Comparison of ENCODE assay signal across 17 mouse cellular contexts in genomic region chrX:150564644-150565357, GRCm38 (mm10). TPM values are rescaled to one million over a fixed set of nuclear protein-coding genes. Genes with fewer than 3 reads are reported as not detected.
DNase-seq lines count a peak whose midpoint lies in the region; ATAC-seq and TF ChIP-seq lines count a peak whose summit lies in the region.
"Had no signal": no experiment of that assay in that cellular context is flagged by ENCODE, and none has a peak within 500 bp of the region (broad histone marks: within the 10 kb centered on the region; RNA-seq: fewer than 3 reads in every experiment).

No protein-coding gene starts in this region.

- peak; percentile 53; the same call in 1 of the 2 replicates for ATAC-seq in stomach, embryonic 14.5 days (ENCODE audit: insufficient number of reproducible peaks, insufficient read depth, low FRiP score, low read depth)
- no peak for ATAC-seq in stomach, postnatal 0 days (ENCODE audit: low FRiP score, low TSS enrichment)
- peak; percentile 100 for ATAC-seq in liver, embryonic 16.5 days (ENCODE audit: low read depth)
- no peak for ATAC-seq in midbrain, embryonic 13.5 days
- ATAC-seq in forebrain, embryonic 13.5 days = no peak
- ATAC-seq: hindbrain, postnatal 0 days; lung, postnatal 0 days had no signal

- H3K36me3 ChIP-seq in stomach, embryonic 14.5 days (ENCODE audit: control insufficient read depth, insufficient read depth, low read length) = no peaks in the 10 kb centered on the region
- H3K36me3 ChIP-seq in stomach, postnatal 0 days (ENCODE audit: control insufficient read depth, insufficient read depth, low read length) = no peaks in the 10 kb centered on the region
- H3K36me3 ChIP-seq in erythroblast, embryonic 14.5 days (ENCODE audit: control insufficient read depth) = peaks cover 97% of the 10 kb centered on the region
- H3K36me3 ChIP-seq in liver, embryonic 16.5 days (ENCODE audit: control insufficient read depth, insufficient read depth) = peaks cover 58% of the 10 kb centered on the region
- peaks cover 4% of the 10 kb centered on the region; the same call in 1 of the 2 replicates for H3K36me3 ChIP-seq in midbrain, embryonic 13.5 days
- no peaks in the 10 kb centered on the region for H3K36me3 ChIP-seq in forebrain, embryonic 13.5 days (ENCODE audit: poor library complexity, severe bottlenecking)

- no peak overlapping the region for H3K4me3 ChIP-seq in stomach, embryonic 14.5 days (ENCODE audit: low read depth, low read length)
- no peak overlapping the region for H3K4me3 ChIP-seq in stomach, postnatal 0 days (ENCODE audit: low read depth, low read length)
- H3K4me3 ChIP-seq in erythroblast, embryonic 14.5 days (replicated peaks) = peak overlapping the region; percentile 53
- H3K4me3 ChIP-seq in liver, embryonic 16.5 days (ENCODE audit: low read depth, low read length) = peak overlapping the region; percentile 17; the same call in 1 of the 2 replicates
- no peak overlapping the region for H3K4me3 ChIP-seq in midbrain, embryonic 13.5 days (replicated peaks)
- no peak overlapping the region for H3K4me3 ChIP-seq in forebrain, embryonic 13.5 days
- H3K4me3 ChIP-seq: forebrain, embryonic 10.5 days; limb, embryonic 13.5 days; midbrain, embryonic 10.5 days; myocyte had no signal

- no peak for DNase-seq in stomach, postnatal 0 days (ENCODE audit: low spot score)
- no peak for DNase-seq in adipocyte (ENCODE audit: low spot score)
- no peak for DNase-seq in lung, postnatal 25 days (ENCODE audit: low spot score)
- DNase-seq: adrenal gland, postnatal 14 days; cerebellum, postnatal 14 days; right cerebral cortex, adult 18-20 months had no signal

- no peaks in the 10 kb centered on the region for H3K9me3 ChIP-seq in stomach, embryonic 14.5 days (ENCODE audit: control insufficient read depth, low read depth, low read length)
- no peaks in the 10 kb centered on the region for H3K9me3 ChIP-seq in stomach, postnatal 0 days (ENCODE audit: control insufficient read depth, low read length)
- H3K9me3 ChIP-seq in erythroblast, embryonic 14.5 days (ENCODE audit: control insufficient read depth, low read length) = no peaks in the 10 kb centered on the region
- no peaks in the 10 kb centered on the region for H3K9me3 ChIP-seq in liver, embryonic 16.5 days (replicated peaks; ENCODE audit: control insufficient read depth, low read length)
- no peaks in the 10 kb centered on the region for H3K9me3 ChIP-seq in midbrain, embryonic 13.5 days
- H3K9me3 ChIP-seq in forebrain, embryonic 13.5 days (replicated peaks) = no peaks in the 10 kb centered on the region
- H3K9me3 ChIP-seq: forebrain, embryonic 10.5 days; limb, embryonic 13.5 days; midbrain, embryonic 10.5 days had no signal

- no peak overlapping the region for H3K4me2 ChIP-seq in stomach, embryonic 14.5 days (replicated peaks; ENCODE audit: low read depth, low read length)
- no peak overlapping the region for H3K4me2 ChIP-seq in stomach, postnatal 0 days (replicated peaks; ENCODE audit: low read depth)
- peak overlapping the region; percentile 46 for H3K4me2 ChIP-seq in liver, embryonic 16.5 days (ENCODE audit: low read depth, low read length)
- no peak overlapping the region for H3K4me2 ChIP-seq in midbrain, embryonic 13.5 days (replicated peaks)
- H3K4me2 ChIP-seq in forebrain, embryonic 13.5 days = no peak overlapping the region
- H3K4me2 ChIP-seq: limb, embryonic 13.5 days had no signal

- TF ChIP-seq CTCF in stomach, postnatal 0 days (IDR thresholded peaks at IDR 0.05; ENCODE audit: low read depth) = no peak

- H3K9ac ChIP-seq in stomach, embryonic 14.5 days (replicated peaks; ENCODE audit: low read depth, low read length) = no peak overlapping the region
- no peak overlapping the region for H3K9ac ChIP-seq in stomach, postnatal 0 days (ENCODE audit: low read length)
- peak overlapping the region; percentile 63 for H3K9ac ChIP-seq in liver, embryonic 16.5 days (ENCODE audit: low read depth, low read length)
- H3K9ac ChIP-seq in midbrain, embryonic 13.5 days (replicated peaks) = no peak overlapping the region
- H3K9ac ChIP-seq in forebrain, embryonic 13.5 days = no peak overlapping the region
- H3K9ac ChIP-seq: limb, embryonic 13.5 days had no signal

- H3K4me1 ChIP-seq in stomach, embryonic 14.5 days (ENCODE audit: control insufficient read depth, insufficient read depth, low read length) = no peaks in the 10 kb centered on the region
- no peaks in the 10 kb centered on the region for H3K4me1 ChIP-seq in stomach, postnatal 0 days (replicated peaks; ENCODE audit: control insufficient read depth, insufficient read depth)
- H3K4me1 ChIP-seq in erythroblast, embryonic 14.5 days (ENCODE audit: control insufficient read depth) = peaks cover 64% of the 10 kb centered on the region
- H3K4me1 ChIP-seq in liver, embryonic 16.5 days (ENCODE audit: control insufficient read depth, low read depth, low read length) = peaks cover 9% of the 10 kb centered on the region
- H3K4me1 ChIP-seq in midbrain, embryonic 13.5 days (replicated peaks) = no peaks in the 10 kb centered on the region
- H3K4me1 ChIP-seq in forebrain, embryonic 13.5 days = no peaks in the 10 kb centered on the region
- H3K4me1 ChIP-seq: forebrain, embryonic 10.5 days; limb, embryonic 13.5 days; midbrain, embryonic 10.5 days had no signal

- no peak overlapping the region for H3K27ac ChIP-seq in stomach, embryonic 14.5 days (ENCODE audit: low read length)
- H3K27ac ChIP-seq in stomach, postnatal 0 days (replicated peaks) = no peak overlapping the region
- peak overlapping the region; percentile 91 for H3K27ac ChIP-seq in liver, embryonic 16.5 days (ENCODE audit: low read length)
- no peak overlapping the region for H3K27ac ChIP-seq in midbrain, embryonic 13.5 days
- no peak overlapping the region for H3K27ac ChIP-seq in forebrain, embryonic 13.5 days
- H3K27ac ChIP-seq: forebrain, embryonic 10.5 days; hindbrain, postnatal 0 days; limb, embryonic 13.5 days; midbrain, embryonic 10.5 days had no signal

- no peak for TF ChIP-seq EP300 in stomach, postnatal 0 days (optimal IDR thresholded peaks at IDR 0.05)

- WGBS in stomach, embryonic 14.5 days = 85% methylated on average over 12 of the region's 12 CpGs
- WGBS in stomach, postnatal 0 days = 82% methylated on average over 12 of the region's 12 CpGs
- 46% methylated on average over 12 of the region's 12 CpGs for WGBS in liver, embryonic 16.5 days (ENCODE audit: insufficient replicate concordance)
- WGBS in midbrain, embryonic 13.5 days = 93% methylated on average over 12 of the region's 12 CpGs
- 89% methylated on average over 12 of the region's 12 CpGs for WGBS in forebrain, embryonic 13.5 days

- no peaks in the 10 kb centered on the region for H3K27me3 ChIP-seq in stomach, embryonic 14.5 days (ENCODE audit: control insufficient read depth, insufficient read depth, low read length)
- H3K27me3 ChIP-seq in stomach, postnatal 0 days (ENCODE audit: control insufficient read depth, insufficient read depth, low read length) = no peaks in the 10 kb centered on the region
- H3K27me3 ChIP-seq in erythroblast, embryonic 14.5 days (ENCODE audit: control insufficient read depth) = no peaks in the 10 kb centered on the region; the same call in 1 of the 2 replicates
- H3K27me3 ChIP-seq in liver, embryonic 16.5 days (ENCODE audit: control insufficient read depth, insufficient read depth, low read depth, low read length) = no peaks in the 10 kb centered on the region
- H3K27me3 ChIP-seq in midbrain, embryonic 13.5 days = no peaks in the 10 kb centered on the region
- no peaks in the 10 kb centered on the region for H3K27me3 ChIP-seq in forebrain, embryonic 13.5 days

RNA-seq across cellular contexts. Expression of gene Alas2, which starts 17.6 kb away (rescaled TPM):
- polyA plus RNA-seq in stomach, embryonic 14.5 days (2014; fragmentation: Nextera tagmentation; extraction: Ambion mirVana) = 25.8 and 28.1 TPM in 2 replicates
- polyA plus RNA-seq in stomach, postnatal 0 days (2015; fragmentation: Nextera tagmentation; extraction: Ambion mirVana) = 4.6 and 5.5 TPM in 2 replicates
- polyA plus RNA-seq in erythroblast, embryonic 14.5 days (2012) = 201 and 241 TPM in 2 replicates
- 1,397 and 1,519 TPM in 2 replicates for polyA plus RNA-seq in liver, embryonic 16.5 days (2015; fragmentation: Nextera tagmentation; extraction: Ambion mirVana)
- polyA plus RNA-seq in midbrain, embryonic 13.5 days (2015; fragmentation: Nextera tagmentation; extraction: Ambion mirVana) = 23.6 and 31.0 TPM in 2 replicates
- polyA plus RNA-seq in forebrain, embryonic 13.5 days (2015; fragmentation: Nextera tagmentation; extraction: Ambion mirVana) = 25.6 and 28.1 TPM in 2 replicates
- polyA plus RNA-seq: myocyte had no signal

RNA-seq across cellular contexts. Expression of gene Pfkfb1, which starts 23.2 kb away (rescaled TPM):
- 6.9 and 9.5 TPM in 2 replicates for polyA plus RNA-seq in stomach, embryonic 14.5 days (2014; fragmentation: Nextera tagmentation; extraction: Ambion mirVana)
- 2.4 and 2.5 TPM in 2 replicates for polyA plus RNA-seq in stomach, postnatal 0 days (2015; fragmentation: Nextera tagmentation; extraction: Ambion mirVana)
- 0.16 and 0.27 TPM in 2 replicates for polyA plus RNA-seq in erythroblast, embryonic 14.5 days (2012)
- polyA plus RNA-seq in liver, embryonic 16.5 days (2015; fragmentation: Nextera tagmentation; extraction: Ambion mirVana) = 10.3 and 11.6 TPM in 2 replicates
- polyA plus RNA-seq in midbrain, embryonic 13.5 days (2015; fragmentation: Nextera tagmentation; extraction: Ambion mirVana) = 3.8 and 4.5 TPM in 2 replicates
- 3.3 and 5.0 TPM in 2 replicates for polyA plus RNA-seq in forebrain, embryonic 13.5 days (2015; fragmentation: Nextera tagmentation; extraction: Ambion mirVana)

RNA-seq across cellular contexts. Expression of gene Apex2, which starts 24.9 kb away (rescaled TPM):
- polyA plus RNA-seq in stomach, embryonic 14.5 days (2014; fragmentation: Nextera tagmentation; extraction: Ambion mirVana) = 17.5 and 20.9 TPM in 2 replicates
- polyA plus RNA-seq in stomach, postnatal 0 days (2015; fragmentation: Nextera tagmentation; extraction: Ambion mirVana) = 5.8 and 6.0 TPM in 2 replicates
- polyA plus RNA-seq in erythroblast, embryonic 14.5 days (2012) = 0.33 and 0.39 TPM in 2 replicates
- 9.8 and 10.8 TPM in 2 replicates for polyA plus RNA-seq in liver, embryonic 16.5 days (2015; fragmentation: Nextera tagmentation; extraction: Ambion mirVana)
- 22.0 and 22.3 TPM in 2 replicates for polyA plus RNA-seq in midbrain, embryonic 13.5 days (2015; fragmentation: Nextera tagmentation; extraction: Ambion mirVana)
- 21.4 and 25.7 TPM in 2 replicates for polyA plus RNA-seq in forebrain, embryonic 13.5 days (2015; fragmentation: Nextera tagmentation; extraction: Ambion mirVana)

Comparison
In these comparisons a context has a peak if more than half of its experiments do, and no peak if none do; other contexts are left out.
1. ATAC-seq: peak in stomach, embryonic 14.5 days (single experiment) and liver, embryonic 16.5 days (single experiment); none in stomach, postnatal 0 days (single experiment), midbrain, embryonic 13.5 days (single experiment) and forebrain, embryonic 13.5 days (single experiment).
2. H3K4me3 ChIP-seq: peak in erythroblast, embryonic 14.5 days (single experiment) and liver, embryonic 16.5 days (single experiment); none in stomach, embryonic 14.5 days (single experiment), stomach, postnatal 0 days (single experiment), midbrain, embryonic 13.5 days (single experiment) and forebrain, embryonic 13.5 days (single experiment).